Mouse (Mus musculus) small intestine, adult 2 months (tissue): ENCODE data around the gene Cd52.

Experiments
- CTCF ChIP-seq: fragments of 200-500 bp; IDR thresholded peaks from 2 replicates; pipeline ENCODE4 v1.5.1; 2012; ENCODE audit warnings: low read depth, mild to moderate bottlenecking, control low read depth, inconsistent platforms, low read length, moderate library complexity, mixed read lengths; ENCODE audit not compliant: insufficient replicate concordance, insufficient read length; ENCODE audit errors: extremely low read depth
- POLR2A ChIP-seq: fragments of 200-500 bp; IDR thresholded peaks from 2 replicates; pipeline ENCODE4 v1.6.1; 2012; ENCODE audit warnings: low read depth, mild to moderate bottlenecking, control low read depth, inconsistent platforms, low read length, moderate library complexity

- TF ChIP-seq POLR2A (0 out of 2 replicates have a peak, but pooled peaks have one; percentile 14), CTCF (no peak)
Observed at GRCm38 (mm10) chr4:134118126-134118800, 23.4 kb upstream of the Cd52 start.
